Mouse (Mus musculus): ENCODE data around the gene Ptprk. TPM values are rescaled to one million over a fixed set of nuclear protein-coding genes. Genes with fewer than 3 reads are reported as not detected.

The Ptprk gene
- total RNA-seq, 2 experiments from 2014 or later: 54.3 to 56.2 TPM

GRCm38 (mm10) chr10:28566378-28566777, 491.8 kb downstream of the Ptprk start:
- DNase-seq: no peak

GRCm38 (mm10) chr10:28566828-28567227, 492.2 kb downstream of the Ptprk start:
- DNase-seq: no peak

GRCm38 (mm10) chr10:28567441-28567840, 492.8 kb downstream of the Ptprk start:
- DNase-seq: no peak

- DNase-seq: no peak
Measured at GRCm38 (mm10) chr10:28568047-28568446, 493.4 kb downstream of the Ptprk start.

GRCm38 (mm10) chr10:28579596-28579995, 505.0 kb downstream of the Ptprk start:
- no peak for DNase-seq

- DNase-seq: peak; percentile 9 to 11
Measured at GRCm38 (mm10) chr10:28586565-28587138, 512.0 kb downstream of the Ptprk start.

- no peak for DNase-seq
Measured at GRCm38 (mm10) chr10:28588401-28588800, 513.8 kb downstream of the Ptprk start.

- DNase-seq: no peak
Measured at GRCm38 (mm10) chr10:28590822-28591221, 516.2 kb downstream of the Ptprk start.

GRCm38 (mm10) chr10:28593566-28594292, 519.1 kb downstream of the Ptprk start:
- DNase-seq: no peak

- no peak for DNase-seq
Measured at GRCm38 (mm10) chr10:28596897-28597296, 522.3 kb downstream of the Ptprk start.

- DNase-seq: no peak
Measured at GRCm38 (mm10) chr10:28609136-28609535, 534.5 kb downstream of the Ptprk start.

- no peak for DNase-seq
Measured at GRCm38 (mm10) chr10:28614396-28614795, 539.8 kb downstream of the Ptprk start.

- DNase-seq: no peak
Measured at GRCm38 (mm10) chr10:28617203-28617602, 542.6 kb downstream of the Ptprk start.

GRCm38 (mm10) chr10:28618002-28618401, 543.4 kb downstream of the Ptprk start:
- DNase-seq: no peak

GRCm38 (mm10) chr10:28619415-28619814, 544.8 kb downstream of the Ptprk start:
- no peak for DNase-seq

GRCm38 (mm10) chr10:28636096-28636495, 561.5 kb downstream of the Ptprk start:
- no peak for DNase-seq

- DNase-seq: no peak
Measured at GRCm38 (mm10) chr10:28641887-28642286, 567.3 kb downstream of the Ptprk start.

Small RNA genes lying within 50 kb of the gene (microRNA-seq; reads per million reads assigned to microRNA genes)
- gene Gm22370: 0 reads per million in 2 experiments

Measured in layer of hippocampus, postnatal 36 days (tissue).